ENCODE assay signal across 10 mouse cellular contexts in genomic region chr2:29309966-29310365, GRCm38 (mm10). TPM values are rescaled to one million over a fixed set of nuclear protein-coding genes. Genes with fewer than 3 reads are reported as not detected.
A peak's percentile ranks its signal among the peaks of the same experiment; 100 is the strongest.
DNase-seq lines count a peak whose midpoint lies in the region; ATAC-seq and TF ChIP-seq lines count a peak whose summit lies in the region.
"Had no signal": no experiment of that assay in that cellular context is flagged by ENCODE, and none has a peak within 500 bp of the region (broad histone marks: within the 10 kb centered on the region; RNA-seq: fewer than 3 reads in every experiment).

No protein-coding gene starts in this region.

- ATAC-seq in kidney, postnatal 0 days (replicated peaks; ENCODE audit: low FRiP score, low read depth) = no peak
- ATAC-seq in kidney, embryonic 15.5 days (replicated peaks; ENCODE audit: low FRiP score) = no peak

- no peaks in the 10 kb centered on the region for H3K36me3 ChIP-seq in kidney, postnatal 0 days (ENCODE audit: insufficient read depth, low read length)
- H3K36me3 ChIP-seq in kidney, embryonic 15.5 days = no peaks in the 10 kb centered on the region

- no peak overlapping the region for H3K4me2 ChIP-seq in kidney, postnatal 0 days (ENCODE audit: low read length)
- H3K4me2 ChIP-seq in kidney, embryonic 15.5 days = no peak overlapping the region

- H3K9me3 ChIP-seq in kidney, postnatal 0 days (replicated peaks; ENCODE audit: low read length) = no peaks in the 10 kb centered on the region
- no peaks in the 10 kb centered on the region for H3K9me3 ChIP-seq in kidney, embryonic 15.5 days (replicated peaks)

- peak; percentile 62 for DNase-seq in kidney, postnatal 0 days (ENCODE audit: low spot score)
- peak; percentile 54 for DNase-seq in ES-CJ7 (ENCODE audit: low read depth, low spot score)
- DNase-seq in adrenal gland, adult 2 months = peak; percentile 22
- peak; percentile 80 to 82 for DNase-seq in kidney, postnatal 4 days
- DNase-seq in cerebellum, adult 11-12 months = no peak
- no peak for DNase-seq in left cerebral cortex, adult 11 months (ENCODE audit: low spot score)
- DNase-seq in cerebellum, postnatal 14 days = no peak

- 46% methylated on average over 7 of the region's 7 CpGs for WGBS in kidney, postnatal 0 days
- WGBS in kidney, embryonic 15.5 days = 48% methylated on average over 7 of the region's 7 CpGs

- H3K4me1 ChIP-seq in kidney, postnatal 0 days (replicated peaks; ENCODE audit: insufficient read depth, low read length) = no peaks in the 10 kb centered on the region
- no peaks in the 10 kb centered on the region for H3K4me1 ChIP-seq in kidney, embryonic 15.5 days

- no peak overlapping the region for H3K4me3 ChIP-seq in kidney, postnatal 0 days (replicated peaks; ENCODE audit: low read depth, low read length)
- no peak overlapping the region for H3K4me3 ChIP-seq in kidney, embryonic 15.5 days (replicated peaks)
- H3K4me3 ChIP-seq: heart, adult 2 months; left cerebral cortex, adult 2 months had no signal

- no peak for TF ChIP-seq CTCF in kidney, postnatal 0 days (IDR thresholded peaks at IDR 0.05; ENCODE audit: low read depth)

- no peak overlapping the region for H3K27ac ChIP-seq in kidney, postnatal 0 days
- H3K27ac ChIP-seq in kidney, embryonic 15.5 days = no peak overlapping the region
- H3K27ac ChIP-seq: heart, adult 2 months; left cerebral cortex, adult 2 months had no signal

- H3K27me3 ChIP-seq in kidney, postnatal 0 days (ENCODE audit: insufficient read depth, low read length) = no peaks in the 10 kb centered on the region
- no peaks in the 10 kb centered on the region for H3K27me3 ChIP-seq in kidney, embryonic 15.5 days

- no peak overlapping the region for H3K9ac ChIP-seq in kidney, postnatal 0 days (ENCODE audit: low read depth, low read length)
- H3K9ac ChIP-seq in kidney, embryonic 15.5 days = no peak overlapping the region

RNA-seq across cellular contexts. Expression of gene Med27, which starts 36.7 kb away (rescaled TPM):
- 38.1 and 42.3 TPM in 2 replicates for polyA plus RNA-seq in kidney, postnatal 0 days (2015; fragmentation: Nextera tagmentation; extraction: Ambion mirVana)
- polyA plus RNA-seq in kidney, embryonic 15.5 days (2015; fragmentation: Nextera tagmentation; extraction: Ambion mirVana) = 52.7 and 53.3 TPM in 2 replicates
- total RNA-seq in adrenal gland, adult 2 months (2021) = 10 to 100 TPM; 25.8 to 28.1 TPM
- 54.7 and 63.0 TPM in 2 replicates for polyA plus RNA-seq in adrenal gland, adult 2 months (2012; rRNA removed)

RNA-seq across cellular contexts. Expression of gene Ntng2, which starts 57.2 kb away (rescaled TPM):
- 2.4 TPM in 2 replicates for polyA plus RNA-seq in kidney, postnatal 0 days (2015; fragmentation: Nextera tagmentation; extraction: Ambion mirVana)
- 3.9 and 4.1 TPM in 2 replicates for polyA plus RNA-seq in kidney, embryonic 15.5 days (2015; fragmentation: Nextera tagmentation; extraction: Ambion mirVana)
- 10 to 100 TPM; 36.0 to 55.7 TPM for total RNA-seq in adrenal gland, adult 2 months (2021)
- polyA plus RNA-seq in adrenal gland, adult 2 months (2012; rRNA removed) = 190 and 200 TPM in 2 replicates

Comparison
In these comparisons a context has a peak if more than half of its experiments do, and no peak if none do; other contexts are left out.
1. DNase-seq: peak in kidney, postnatal 0 days (single experiment), ES-CJ7 (single experiment), adrenal gland, adult 2 months (single experiment) and kidney, postnatal 4 days (2 of 2); none in cerebellum, adult 11-12 months (single experiment), left cerebral cortex, adult 11 months (single experiment) and cerebellum, postnatal 14 days (0 of 2).
2. RNA of gene Ntng2, which starts 57.2 kb away (polyA plus RNA-seq): 190 to 200 TPM in adrenal gland, adult 2 months; 3.9 to 4.1 TPM in kidney, embryonic 15.5 days and 2.4 TPM in kidney, postnatal 0 days; every median in the first group is over 10 times any median in the second.